Mouse (Mus musculus) spleen, adult 2 months (tissue): ENCODE data around the gene Car6.

Source experiments
- CTCF ChIP-seq: fragments of 200-500 bp; IDR thresholded peaks from 2 replicates; pipeline ENCODE4 v1.5.1; 2011; ENCODE audit warnings: mild to moderate bottlenecking, inconsistent platforms; ENCODE audit not compliant: insufficient read depth, insufficient read length, insufficient replicate concordance; ENCODE audit errors: extremely low read depth
- POLR2A ChIP-seq: fragments of 200-500 bp; IDR thresholded peaks from 2 replicates; pipeline ENCODE4 v1.6.1; 2011; ENCODE audit warnings: low read depth, low read length, inconsistent platforms

GRCm38 (mm10) chr4:150245876-150246275 lies 44.7 kb upstream of the Car6 start:
- TF ChIP-seq CTCF = no peak
- TF ChIP-seq POLR2A = no peak
